Mouse (Mus musculus) MEL (cell line): ENCODE measurements around the gene Zic1. TPM values are rescaled to one million over a fixed set of nuclear protein-coding genes. Genes with fewer than 3 reads are reported as not detected.

Experiments used
- DNase-seq: peaks from one replicate; pipeline ENCODE4 v3.0.0; 2011; ENCODE audit warnings: low read depth, low spot score
- H3K27ac ChIP-seq: 2 replicates; pipeline ENCODE4 v1.5.1; 2012; ENCODE audit warnings: low read depth, mild to moderate bottlenecking, control low read depth, low read length, moderate library complexity; ENCODE audit not compliant: control insufficient read depth
- H3K27me3 ChIP-seq, 2 experiments: fragments of 150-350 bp in 1 of 2; sonication (generic) in 1 of 2; 2 replicates each; pipeline ENCODE4 v1.6.1; 2012; ENCODE audit warnings: low read length in 2 of 2, mild to moderate bottlenecking in 2 of 2, improper control_type of control experiment in 1 of 2, moderate library complexity in 1 of 2; ENCODE audit not compliant: insufficient read depth in 2 of 2, control insufficient read depth in 1 of 2
- H3K36me3 ChIP-seq, 2 experiments: 2 replicates each; pipeline ENCODE4 v1.6.1; 2012 to 2014; ENCODE audit warnings: low read length in 2 of 2, improper control_type of control experiment in 1 of 2, inconsistent platforms in 1 of 2, mild to moderate bottlenecking in 1 of 2; ENCODE audit not compliant: insufficient read depth in 2 of 2, control insufficient read depth in 1 of 2
- H3K4me1 ChIP-seq, 2 experiments: fragments of 150-350 bp in 1 of 2; sonication (generic) in 1 of 2; 2 replicates each; pipeline ENCODE4 v1.6.1; 2012; ENCODE audit warnings: low read length in 2 of 2, improper control_type of control experiment in 1 of 2, mild to moderate bottlenecking in 1 of 2; ENCODE audit not compliant: insufficient read depth in 2 of 2, control insufficient read depth in 1 of 2
- H3K4me3 ChIP-seq, 2 experiments: fragments of 150-350 bp in 1 of 2; sonication (generic) in 1 of 2; 2 replicates each; pipeline ENCODE4 v1.5.1; 2012; ENCODE audit warnings: low read depth in 2 of 2, low read length in 2 of 2, mild to moderate bottlenecking in 2 of 2, moderate library complexity in 2 of 2, control low read depth in 1 of 2, improper control_type of control experiment in 1 of 2; ENCODE audit not compliant: control insufficient read depth in 1 of 2, insufficient read depth in 1 of 2
- H3K79me2 ChIP-seq: 2 replicates; pipeline ENCODE4 v1.6.1; 2012; ENCODE audit warnings: mild to moderate bottlenecking, low read length, moderate library complexity; ENCODE audit not compliant: control insufficient read depth, poor library complexity, insufficient read depth
- H3K9ac ChIP-seq: 2 replicates; pipeline ENCODE4 v1.6.1; 2012; ENCODE audit warnings: low read depth, mild to moderate bottlenecking, control low read depth, low read length, moderate library complexity; ENCODE audit not compliant: control insufficient read depth, poor library complexity, severe bottlenecking
- H3K9me3 ChIP-seq: fragments of 150-350 bp; sonication (generic); replicated peaks from 2 replicates; pipeline ENCODE4 v1.6.1; 2012; ENCODE audit warnings: mild to moderate bottlenecking, low read length, improper control_type of control experiment, moderate library complexity; ENCODE audit not compliant: insufficient read depth
- BHLHE40 ChIP-seq: IDR thresholded peaks from 2 replicates; pipeline ENCODE4 v1.6.1; 2012; ENCODE audit warnings: low read depth, mild to moderate bottlenecking, inconsistent platforms, low read length, improper control_type of control experiment, borderline replicate concordance
- CHD1 ChIP-seq: IDR thresholded peaks from 2 replicates; pipeline ENCODE4 v1.6.1; 2012; ENCODE audit warnings: low read depth, mild to moderate bottlenecking, inconsistent platforms, low read length, improper control_type of control experiment
- EP300 ChIP-seq, 2 experiments: IDR thresholded peaks; 2 replicates each; pipeline ENCODE4 v1.6.1; 2011; ENCODE audit warnings: improper control_type of control experiment in 2 of 2, low read length in 2 of 2, low read depth in 1 of 2, mild to moderate bottlenecking in 1 of 2
- ETS1 ChIP-seq: IDR thresholded peaks from 2 replicates; pipeline ENCODE4 v1.6.1; 2012; ENCODE audit warnings: low read depth, mild to moderate bottlenecking, inconsistent platforms, low read length, improper control_type of control experiment, moderate library complexity
- GABPA ChIP-seq: IDR thresholded peaks from 2 replicates; pipeline ENCODE4 v1.6.1; 2012; ENCODE audit warnings: low read depth, mild to moderate bottlenecking, inconsistent platforms, low read length, improper control_type of control experiment, moderate library complexity
- MEF2A ChIP-seq: IDR thresholded peaks from 2 replicates; pipeline ENCODE4 v1.6.1; 2014; ENCODE audit warnings: low read depth, mild to moderate bottlenecking, inconsistent platforms, low read length, improper control_type of control experiment; ENCODE audit not compliant: poor library complexity, insufficient replicate concordance, severe bottlenecking; ENCODE audit errors: extremely low read depth
- MXI1 ChIP-seq: IDR thresholded peaks from 2 replicates; pipeline ENCODE4 v1.6.1; 2011; ENCODE audit warnings: mild to moderate bottlenecking, low read depth, low read length, improper control_type of control experiment
- POLR2AphosphoS2 ChIP-seq: IDR thresholded peaks from 2 replicates; pipeline ENCODE4 v1.6.1; 2011; ENCODE audit warnings: low read length, improper control_type of control experiment
- SIN3A ChIP-seq: IDR thresholded peaks from 2 replicates; pipeline ENCODE4 v1.6.1; 2012; ENCODE audit warnings: low read length, improper control_type of control experiment, inconsistent platforms
- SMC3 ChIP-seq: IDR thresholded peaks from 2 replicates; pipeline ENCODE4 v1.6.1; 2011; ENCODE audit warnings: low read depth, low read length, improper control_type of control experiment
- TBP ChIP-seq: IDR thresholded peaks from 2 replicates; pipeline ENCODE4 v1.8.0; 2011; ENCODE audit warnings: low read depth, low read length, improper control_type of control experiment
- UBTF ChIP-seq: IDR thresholded peaks from 2 replicates; pipeline ENCODE4 v1.6.1; 2012; ENCODE audit warnings: low read depth, mild to moderate bottlenecking, inconsistent platforms, low read length, improper control_type of control experiment, moderate library complexity, borderline replicate concordance; ENCODE audit not compliant: insufficient read depth
- ZC3H11A ChIP-seq: IDR thresholded peaks from 2 replicates; pipeline ENCODE4 v1.6.1; 2012; ENCODE audit warnings: low read depth, mild to moderate bottlenecking, inconsistent platforms, low read length, improper control_type of control experiment
- ZKSCAN1 ChIP-seq: IDR thresholded peaks from 2 replicates; pipeline ENCODE4 v1.6.1; 2012; ENCODE audit warnings: low read depth, mild to moderate bottlenecking, inconsistent platforms, low read length, improper control_type of control experiment, moderate library complexity
- ZMIZ1 ChIP-seq: IDR thresholded peaks from 2 replicates; pipeline ENCODE4 v1.6.1; 2012; ENCODE audit warnings: low read depth, mild to moderate bottlenecking, inconsistent platforms, low read length, improper control_type of control experiment, moderate library complexity
- polyA plus RNA-seq, 2 experiments: library from polyadenylated mRNA; stranded (reverse) in 1 of 2; unstranded in 1 of 2; fragments of >175 nt in 1 of 2; fragments of >200 nt in 1 of 2; gene quantifications; 2 replicates each; pipeline versions ENCODE4 v1.2.1 to v1.2.4; 2012; ENCODE audit warnings: low replicate concordance in 2 of 2, low read depth in 1 of 2; ENCODE audit not compliant: insufficient read length in 2 of 2, insufficient read depth in 1 of 2, missing spikeins in 1 of 2
- total RNA-seq: library from RNA; depleted of rRNA; stranded (reverse); fragments of 300-350 nt; gene quantifications from 2 replicates; pipeline ENCODE4 v1.2.3, GENCODE M21; 2012

The Zic1 gene
- total and polyA plus RNA-seq, 3 experiments, result not detected

DNA sequence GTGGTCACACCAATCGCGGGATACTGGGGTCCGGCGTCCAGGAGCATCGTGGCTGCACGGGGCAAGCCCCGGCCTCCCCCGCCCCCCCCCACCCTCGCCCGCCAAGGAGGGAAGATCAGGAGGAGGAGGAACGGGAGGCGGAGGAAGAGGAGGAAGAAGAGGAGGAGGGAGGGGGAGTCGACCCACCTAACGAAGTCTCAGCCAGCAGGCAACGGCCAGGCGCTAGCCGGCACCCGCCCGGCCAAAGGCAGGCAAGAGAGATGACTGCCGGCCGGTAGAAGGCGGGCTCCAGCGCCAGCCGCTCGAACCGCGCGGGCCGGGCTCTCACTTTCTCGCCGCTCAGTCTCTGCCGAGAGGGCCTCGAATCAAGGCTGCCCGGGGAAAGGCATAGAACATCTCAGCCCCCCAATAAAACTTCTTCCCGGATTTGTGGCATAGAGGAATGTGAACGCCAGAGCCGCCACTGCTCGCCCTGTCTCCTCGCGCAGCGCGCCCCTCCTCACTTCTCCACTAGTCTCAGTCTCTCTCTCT lies 574 bp downstream of the Zic1 start:
- H3K4me1 ChIP-seq, result no peaks in the 10 kb centered on the region
- H3K27ac ChIP-seq, result no peak overlapping the region
- TF ChIP-seq MXI1 (no peak), TBP (no peak), SIN3A (no peak), ZMIZ1 (no peak)
- TF ChIP-seq, all 39 proteins: peak for 0
- Histone ChIP-seq H3K9ac (no peak overlapping the region), H3K4me3 (no peak overlapping the region), H3K79me2 (no peaks in the 10 kb centered on the region), H3K36me3 (no peaks in the 10 kb centered on the region), H3K9me3 (no peaks in the 10 kb centered on the region), H3K27me3 (no peaks in the 10 kb centered on the region)
- no peak for DNase-seq

GRCm38 (mm10) chr9:91364127-91364970 lies 1.3 kb downstream of the Zic1 start:
- Histone ChIP-seq H3K4me3 (no peak overlapping the region), H3K79me2 (no peaks in the 10 kb centered on the region), H3K36me3 (no peaks in the 10 kb centered on the region), H3K4me1 (no peaks in the 10 kb centered on the region), H3K9me3 (no peaks in the 10 kb centered on the region), H3K9ac (no peak overlapping the region), H3K27ac (no peak overlapping the region), H3K27me3 (no peaks in the 10 kb centered on the region)
- TF ChIP-seq ZKSCAN1 (no peak), CHD1 (no peak), GABPA (no peak), MEF2A (no peak)
- no peak for DNase-seq

DNA sequence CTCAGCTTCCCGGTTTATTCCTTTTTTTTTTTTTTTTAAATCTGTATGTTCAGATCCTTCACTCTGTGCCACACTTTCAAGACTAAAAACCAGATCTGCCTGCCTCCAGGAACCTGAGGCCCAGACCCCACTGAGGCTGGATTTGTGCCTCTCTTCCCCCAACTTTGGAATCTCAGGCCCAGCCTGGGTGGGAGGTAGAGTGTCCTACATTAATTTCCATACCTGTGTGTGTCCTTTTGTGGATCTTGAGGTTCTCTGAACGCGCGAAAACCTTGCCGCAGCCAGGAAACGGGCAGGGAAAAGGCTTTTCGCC lies 1.8 kb downstream of the Zic1 start:
- H3K36me3 ChIP-seq, result no peaks in the 10 kb centered on the region
- H3K4me3 ChIP-seq, result no peak overlapping the region
- DNase-seq, result no peak
- TF ChIP-seq CHD1 (no peak), POLR2AphosphoS2 (no peak), ZKSCAN1 (no peak), ZC3H11A (no peak), ETS1 (no peak), GABPA (no peak), BHLHE40 (no peak), EP300 (IDR thresholded peaks at IDR 0.05; ENCODE audit: low read depth in 1 of 2, low read length in 2 of 2) (no peak), SMC3 (no peak), UBTF (no peak), MXI1 (no peak)
- no peaks in the 10 kb centered on the region for H3K4me1 ChIP-seq
- H3K27me3 ChIP-seq, result no peaks in the 10 kb centered on the region
- H3K27ac ChIP-seq, result no peak overlapping the region
- H3K79me2 ChIP-seq, result no peaks in the 10 kb centered on the region
- no peaks in the 10 kb centered on the region for H3K9me3 ChIP-seq
- H3K9ac ChIP-seq, result no peak overlapping the region
